Mouse (Mus musculus) induced T-regulatory cell, adult 2 months (primary cell): ENCODE measurements around the gene Cacna2d1.

Experiments used
- DNase-seq: peaks from one replicate; pipeline ENCODE4 v3.0.0-alpha.2; 2012; ENCODE audit warnings: low read depth

The Cacna2d1 gene

DNA sequence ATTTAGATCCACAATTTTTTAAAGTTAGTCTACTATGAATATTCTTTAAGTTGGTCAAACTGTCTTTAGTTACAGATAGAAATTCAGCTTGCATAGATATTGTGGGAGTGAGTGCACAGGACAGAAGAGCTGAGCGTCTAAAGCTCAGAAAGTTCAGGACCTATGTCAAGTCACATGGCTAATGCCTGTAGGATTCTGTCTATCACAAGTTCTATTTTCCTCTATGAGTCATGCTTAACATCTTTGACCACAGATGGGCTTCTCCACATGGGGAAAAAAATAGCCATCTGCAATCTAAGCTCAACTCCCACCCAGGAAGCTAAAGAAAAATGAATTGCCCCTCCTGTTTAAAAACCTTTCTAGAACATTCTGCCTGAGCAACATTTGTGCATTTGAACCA lies 483.5 kb downstream of the Cacna2d1 start:
- no peak for DNase-seq

- no peak for DNase-seq
These were observed 484.0 kb downstream of the Cacna2d1 start for GRCm38 (mm10) chr5:16418504-16418903.
